Mouse (Mus musculus): ENCODE measurements around the gene Olfr1113. TPM values are rescaled to one million over a fixed set of nuclear protein-coding genes. Genes with fewer than 3 reads are reported as not detected.
"Not testable (repeated sequence)": the region's sequence is repeated elsewhere in the genome, so short reads cannot be mapped to it uniquely, and the experiment has no call there.

Olfr1113 gene
- polyA plus RNA-seq (2012; rRNA removed) = not detected in 2 replicates

DNA sequence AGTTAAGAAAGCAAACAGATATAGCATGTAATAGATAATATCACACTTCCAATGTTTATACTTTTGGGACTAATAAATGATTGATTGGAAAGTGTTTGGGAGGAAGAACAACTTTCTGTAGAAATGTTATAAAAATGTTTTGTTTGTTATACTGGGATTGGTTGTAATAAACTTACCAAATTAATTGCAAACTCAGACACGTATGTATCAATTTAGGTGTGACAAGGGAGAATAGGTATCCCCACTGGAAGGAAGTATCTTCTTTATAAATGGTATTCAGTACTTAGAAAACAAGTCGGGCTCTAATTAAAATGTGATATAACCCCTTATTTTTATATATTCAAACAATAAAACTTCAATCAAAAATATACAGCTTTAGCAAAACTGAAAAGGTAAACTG is at the start of gene Olfr1113:
Gene Olfr1113, plus strand, starts transcription at position 301 of the 400 bp plus-strand sequence.
- H3K4me1 ChIP-seq (replicated peaks; ENCODE audit: control insufficient read depth, insufficient read depth, low read length) = no peaks in the 10 kb centered on the region
- H3K27ac ChIP-seq (ENCODE audit: control insufficient read depth, insufficient read depth, low read length) = no peak within 1 kb of the TSS
- no peak within 1 kb of the TSS for H3K4me3 ChIP-seq (ENCODE audit: control insufficient read depth, insufficient read depth, low read length)
- H3K27me3 ChIP-seq (ENCODE audit: control insufficient read depth, insufficient read depth, low read length) = no peaks in the 10 kb centered on the region
- DNase-seq = no peak
- TF ChIP-seq POLR2A (IDR thresholded peaks at IDR 0.05; ENCODE audit: control insufficient read depth, extremely low read depth, insufficient read depth, low read length, poor library complexity) (no peak), CTCF (IDR thresholded peaks at IDR 0.05; ENCODE audit: borderline replicate concordance, control insufficient read depth, extremely low read depth, insufficient read depth, low read length, poor library complexity) (no peak)
- H3K36me3 ChIP-seq (ENCODE audit: control insufficient read depth, insufficient read depth, low read length) = no peaks in the 10 kb centered on the region
- 93% methylated on average over 2 of the region's 2 CpGs for WGBS

DNA sequence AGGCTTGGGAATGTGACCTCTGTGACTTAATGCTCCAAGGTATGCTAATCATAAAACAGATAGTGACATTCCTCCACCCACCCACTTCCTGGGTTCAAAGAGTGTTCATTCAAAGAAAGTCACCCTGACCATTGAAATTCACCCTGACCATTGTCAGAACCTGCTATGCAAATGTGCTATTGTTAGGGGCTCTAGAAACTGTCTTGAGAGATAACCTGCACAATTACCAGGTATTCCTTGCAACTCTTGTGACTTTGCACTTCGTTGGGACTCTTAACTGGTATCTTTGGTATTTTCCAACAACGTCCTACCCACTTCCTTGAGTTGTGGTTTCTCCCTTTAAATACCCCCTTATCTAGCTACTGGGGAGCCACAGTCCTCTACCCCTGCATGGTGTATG is 41.0 kb upstream of the Olfr1113 start:
- H3K27me3 ChIP-seq (ENCODE audit: control insufficient read depth, insufficient read depth, low read length); H3K4me1 ChIP-seq (replicated peaks; ENCODE audit: control insufficient read depth, insufficient read depth, low read length); H3K27ac ChIP-seq (ENCODE audit: control insufficient read depth, insufficient read depth, low read length); H3K4me3 ChIP-seq (ENCODE audit: control insufficient read depth, insufficient read depth, low read length); DNase-seq; H3K36me3 ChIP-seq (ENCODE audit: control insufficient read depth, insufficient read depth, low read length): not testable (repeated sequence)
- WGBS = 79% methylated on average over 2 of the region's 2 CpGs

DNA sequence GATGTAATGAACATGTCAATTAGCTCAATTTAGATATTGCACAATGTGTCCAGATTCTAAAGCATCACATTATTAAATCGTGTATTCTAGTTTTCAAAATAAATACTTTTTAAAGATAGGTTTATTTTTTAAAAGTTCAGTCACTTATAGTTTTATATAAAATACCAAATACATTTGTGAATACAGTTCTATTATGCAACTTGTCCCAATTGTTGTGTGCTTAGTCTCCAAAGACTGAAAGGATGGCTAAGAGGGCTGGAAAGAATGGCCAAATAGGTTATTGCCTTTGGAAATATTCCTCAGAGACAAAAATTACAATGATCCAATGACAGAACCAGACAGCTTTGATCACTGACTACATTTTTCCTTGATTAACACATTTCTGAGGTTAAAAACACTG is 21.3 kb upstream of the Olfr1113 start, which contains the start of gene Olfr1112:
Gene Olfr1112, plus strand, starts transcription at position 301 of the 400 bp plus-strand sequence.
- Histone ChIP-seq H3K27me3 (ENCODE audit: control insufficient read depth, insufficient read depth, low read length) (no peaks in the 10 kb centered on the region), H3K4me3 (ENCODE audit: control insufficient read depth, insufficient read depth, low read length) (no peak within 1 kb of the TSS), H3K36me3 (ENCODE audit: control insufficient read depth, insufficient read depth, low read length) (no peaks in the 10 kb centered on the region), H3K4me1 (replicated peaks; ENCODE audit: control insufficient read depth, insufficient read depth, low read length) (no peaks in the 10 kb centered on the region), H3K27ac (ENCODE audit: control insufficient read depth, insufficient read depth, low read length) (no peak within 1 kb of the TSS)
- WGBS = 88% methylated on average over 1 of the region's 1 CpGs
- no peak for DNase-seq
- TF ChIP-seq POLR2A (IDR thresholded peaks at IDR 0.05; ENCODE audit: control insufficient read depth, extremely low read depth, insufficient read depth, low read length, poor library complexity) (no peak), CTCF (IDR thresholded peaks at IDR 0.05; ENCODE audit: borderline replicate concordance, control insufficient read depth, extremely low read depth, insufficient read depth, low read length, poor library complexity) (no peak)

DNA sequence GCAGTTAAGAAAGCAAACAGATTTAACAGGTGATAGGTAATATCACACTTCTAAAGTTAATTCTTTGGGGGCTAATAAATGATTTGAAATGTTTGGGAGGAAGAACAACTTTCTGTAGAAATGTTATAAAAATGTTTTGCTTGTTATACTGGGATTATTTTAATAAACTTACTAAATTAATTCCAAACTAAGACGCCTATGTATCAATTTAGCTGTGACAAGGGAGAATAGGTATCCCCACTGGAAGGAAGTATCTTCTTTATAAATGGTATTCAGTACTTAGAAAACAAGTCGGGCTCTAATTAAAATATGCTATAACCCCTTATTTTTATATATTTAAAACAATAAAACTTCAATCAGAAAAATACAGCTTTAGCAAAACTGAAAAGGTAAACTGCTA is 38.9 kb downstream of the Olfr1113 start, which contains the start of gene Olfr1115:
Gene Olfr1115, plus strand, starts transcription at position 301 of the 400 bp plus-strand sequence.
- no peak within 1 kb of the TSS for H3K27ac ChIP-seq (ENCODE audit: control insufficient read depth, insufficient read depth, low read length)
- no peaks in the 10 kb centered on the region for H3K36me3 ChIP-seq (ENCODE audit: control insufficient read depth, insufficient read depth, low read length)
- no peaks in the 10 kb centered on the region for H3K27me3 ChIP-seq (ENCODE audit: control insufficient read depth, insufficient read depth, low read length)
- TF ChIP-seq CTCF (IDR thresholded peaks at IDR 0.05; ENCODE audit: borderline replicate concordance, control insufficient read depth, extremely low read depth, insufficient read depth, low read length, poor library complexity) = no peak
- no peak for TF ChIP-seq POLR2A (IDR thresholded peaks at IDR 0.05; ENCODE audit: control insufficient read depth, extremely low read depth, insufficient read depth, low read length, poor library complexity)
- 90% methylated on average over 2 of the region's 2 CpGs for WGBS
- H3K4me3 ChIP-seq (ENCODE audit: control insufficient read depth, insufficient read depth, low read length) = no peak within 1 kb of the TSS
- H3K4me1 ChIP-seq (replicated peaks; ENCODE audit: control insufficient read depth, insufficient read depth, low read length) = no peaks in the 10 kb centered on the region
- no peak for DNase-seq

Other genes starting within 250 kb of the Olfr1113 start
- not detected in 2 replicates for gene Olfr1099, start 248.3 kb upstream of the Olfr1113 start, polyA plus RNA-seq (2012; rRNA removed)
- gene Olfr1100, start 229.0 kb upstream of the Olfr1113 start, polyA plus RNA-seq (2012; rRNA removed) = not detected in 2 replicates
- gene Olfr1101, start 217.7 kb upstream of the Olfr1113 start, polyA plus RNA-seq (2012; rRNA removed) = not detected in 2 replicates
- gene Olfr1102, start 210.6 kb upstream of the Olfr1113 start, polyA plus RNA-seq (2012; rRNA removed) = not detected in 2 replicates
- gene Olfr1104, start 181.9 kb upstream of the Olfr1113 start, polyA plus RNA-seq (2012; rRNA removed) = not detected in 2 replicates
- not detected in 2 replicates for gene Olfr1105, start 172.4 kb upstream of the Olfr1113 start, polyA plus RNA-seq (2012; rRNA removed)
- gene Olfr1106, start 156.7 kb upstream of the Olfr1113 start, polyA plus RNA-seq (2012; rRNA removed) = not detected in 2 replicates
- gene Olfr1107, start 133.2 kb upstream of the Olfr1113 start, polyA plus RNA-seq (2012; rRNA removed) = not detected in 2 replicates
- gene Olfr1109, start 113.0 kb upstream of the Olfr1113 start, polyA plus RNA-seq (2012; rRNA removed) = not detected in 2 replicates
- gene Olfr259, start 94.4 kb upstream of the Olfr1113 start, polyA plus RNA-seq (2012; rRNA removed) = not detected in 2 replicates
- gene Olfr1110, start 68.7 kb upstream of the Olfr1113 start, polyA plus RNA-seq (2012; rRNA removed) = not detected in 2 replicates
- not detected in 2 replicates for gene Olfr1111, start 56.3 kb upstream of the Olfr1113 start, polyA plus RNA-seq (2012; rRNA removed)
- gene Olfr1112, start 21.2 kb upstream of the Olfr1113 start, polyA plus RNA-seq (2012; rRNA removed) = not detected in 2 replicates
- not detected in 2 replicates for gene Olfr1115, start 39.0 kb downstream of the Olfr1113 start, polyA plus RNA-seq (2012; rRNA removed)
- not detected in 2 replicates for gene Olfr1116, start 58.6 kb downstream of the Olfr1113 start, polyA plus RNA-seq (2012; rRNA removed)
- not detected in 2 replicates for gene Olfr1118, start 98.6 kb downstream of the Olfr1113 start, polyA plus RNA-seq (2012; rRNA removed)
- gene Olfr1120, start 145.8 kb downstream of the Olfr1113 start, polyA plus RNA-seq (2012; rRNA removed) = not detected in 2 replicates
- not detected in 2 replicates for gene Olfr1121, start 160.9 kb downstream of the Olfr1113 start, polyA plus RNA-seq (2012; rRNA removed)
- gene Olfr1122, start 176.9 kb downstream of the Olfr1113 start, polyA plus RNA-seq (2012; rRNA removed) = not detected in 2 replicates
- not detected in 2 replicates for gene Olfr1123, start 207.7 kb downstream of the Olfr1113 start, polyA plus RNA-seq (2012; rRNA removed)
- gene Olfr1124, start 221.3 kb downstream of the Olfr1113 start, polyA plus RNA-seq (2012; rRNA removed) = not detected in 2 replicates
- gene Olfr1126, start 245.0 kb downstream of the Olfr1113 start, polyA plus RNA-seq (2012; rRNA removed) = not detected in 2 replicates

All from thymus, adult 2 months (tissue).